Mouse (Mus musculus) neural tube, embryonic 11.5 days (tissue): ENCODE measurements at regions not wholly inside any gene's neighbourhood (a gene's known extent, or its start where the extent isn't known, plus 50 kb on each side); places are given as distances from the start of the nearest gene placed in this dataset.

Source experiments
- ATAC-seq: fragments of 200-750 bp; cut with Nextera tagmentation; 2 replicates; pipeline ENCODE4 v1.8.0; 2017; ENCODE audit warnings: moderate number of reproducible peaks, mild to moderate bottlenecking, moderate TSS enrichment, moderate library complexity; ENCODE audit not compliant: insufficient read depth, low FRiP score, low TSS enrichment
- DNase-seq: peaks from one replicate; pipeline ENCODE4 v3.0.0-alpha.2; 2015; ENCODE audit warnings: low spot score
- H3K27ac ChIP-seq: fragments of 300-500 bp; sonication (generic); 2 replicates; pipeline ENCODE4 v1.5.1; 2014; ENCODE audit warnings: low read depth, mild to moderate bottlenecking, low read length
- H3K27me3 ChIP-seq: fragments of 300-500 bp; sonication (generic); 2 replicates; pipeline ENCODE4 v1.6.1; 2014; ENCODE audit warnings: mild to moderate bottlenecking, low read length, mixed read lengths; ENCODE audit not compliant: control insufficient read depth, insufficient read depth
- H3K36me3 ChIP-seq: fragments of 300-500 bp; sonication (generic); 2 replicates; pipeline ENCODE4 v1.6.1; 2014; ENCODE audit warnings: mild to moderate bottlenecking, low read length, moderate library complexity, mixed read lengths; ENCODE audit not compliant: control insufficient read depth, insufficient read depth
- H3K4me1 ChIP-seq: fragments of 300-500 bp; sonication (generic); 2 replicates; pipeline ENCODE4 v1.6.1; 2014; ENCODE audit warnings: low read length, mixed read lengths; ENCODE audit not compliant: control insufficient read depth, insufficient read depth
- H3K4me2 ChIP-seq: fragments of 300-500 bp; sonication (generic); 2 replicates; pipeline ENCODE4 v1.6.1; 2014; ENCODE audit warnings: low read depth, mild to moderate bottlenecking, moderate library complexity
- H3K4me3 ChIP-seq: fragments of 300-500 bp; sonication (generic); 2 replicates; pipeline ENCODE4 v1.5.1; 2014; ENCODE audit warnings: low read depth, low read length
- H3K9ac ChIP-seq: fragments of 300-500 bp; sonication (generic); 2 replicates; pipeline ENCODE4 v1.6.1; 2014; ENCODE audit warnings: mild to moderate bottlenecking, low read length
- H3K9me3 ChIP-seq: fragments of 300-500 bp; sonication (generic); 2 replicates; pipeline ENCODE4 v1.6.1; 2016; ENCODE audit warnings: low read length; ENCODE audit not compliant: control insufficient read depth
- WGBS: fragments of 180-500 bp; shearing (Covaris S2); extraction: QIAGEN DNeasy Blood & Tissue Kit; methylation state at CpG from one replicate; pipeline ENCODE4 v1.1.7; 2014; 5-methylcytosine and 5-hydroxymethylcytosine counted together

GRCm38 (mm10) chr14:58182869-58183268 lies 112.5 kb downstream of the Fgf9 start:
- Histone ChIP-seq H3K4me1 (no peaks in the 10 kb centered on the region), H3K27ac (no peak overlapping the region), H3K9me3 (no peaks in the 10 kb centered on the region), H3K9ac (no peak overlapping the region), H3K4me3 (no peak overlapping the region), H3K27me3 (no peaks in the 10 kb centered on the region), H3K4me2 (no peak overlapping the region), H3K36me3 (no peaks in the 10 kb centered on the region)
- ATAC-seq (no peak), DNase-seq (no peak)
- 62% methylated on average over 5 of the region's 5 CpGs for WGBS

GRCm38 (mm10) chr14:58180724-58181123 lies 110.4 kb downstream of the Fgf9 start:
- no peaks in the 10 kb centered on the region for H3K4me1 ChIP-seq
- H3K4me2 ChIP-seq = no peak overlapping the region
- no peaks in the 10 kb centered on the region for H3K9me3 ChIP-seq
- H3K36me3 ChIP-seq = no peaks in the 10 kb centered on the region
- no peak for DNase-seq
- no peaks in the 10 kb centered on the region for H3K27me3 ChIP-seq
- H3K9ac ChIP-seq = no peak overlapping the region
- no peak for ATAC-seq
- no peak overlapping the region for H3K4me3 ChIP-seq
- no peak overlapping the region for H3K27ac ChIP-seq

- WGBS = 91% methylated on average over 5 of the region's 5 CpGs
- Histone ChIP-seq H3K9ac (no peak overlapping the region), H3K9me3 (no peaks in the 10 kb centered on the region), H3K27ac (no peak overlapping the region), H3K4me3 (no peak overlapping the region), H3K4me1 (no peaks in the 10 kb centered on the region), H3K4me2 (no peak overlapping the region), H3K36me3 (no peaks in the 10 kb centered on the region), H3K27me3 (no peaks in the 10 kb centered on the region)
- ATAC-seq = no peak
- no peak for DNase-seq
Measured at GRCm38 (mm10) chr14:58175651-58176363, 105.5 kb downstream of the Fgf9 start.

- 87% methylated on average over 6 of the region's 6 CpGs for WGBS
- H3K4me2 ChIP-seq = no peak overlapping the region
- no peak overlapping the region for H3K27ac ChIP-seq
- H3K36me3 ChIP-seq = no peaks in the 10 kb centered on the region
- ATAC-seq (no peak), DNase-seq (no peak)
- no peaks in the 10 kb centered on the region for H3K27me3 ChIP-seq
- H3K4me1 ChIP-seq = no peaks in the 10 kb centered on the region
- H3K9ac ChIP-seq = no peak overlapping the region
- no peaks in the 10 kb centered on the region for H3K9me3 ChIP-seq
- no peak overlapping the region for H3K4me3 ChIP-seq
Measured at GRCm38 (mm10) chr14:58174512-58174911, 104.2 kb downstream of the Fgf9 start.

- Histone ChIP-seq H3K4me2 (no peak overlapping the region), H3K9me3 (no peaks in the 10 kb centered on the region), H3K4me1 (no peaks in the 10 kb centered on the region), H3K4me3 (no peak overlapping the region), H3K9ac (no peak overlapping the region), H3K27ac (no peak overlapping the region), H3K36me3 (no peaks in the 10 kb centered on the region), H3K27me3 (no peaks in the 10 kb centered on the region)
- no peak for ATAC-seq
- DNase-seq = no peak
- 84% methylated on average over 5 of the region's 5 CpGs for WGBS
Measured at GRCm38 (mm10) chr14:58168920-58169319, 98.6 kb downstream of the Fgf9 start.
